ENCODE assay signal across 23 mouse cellular contexts in the genomic region with DNA sequence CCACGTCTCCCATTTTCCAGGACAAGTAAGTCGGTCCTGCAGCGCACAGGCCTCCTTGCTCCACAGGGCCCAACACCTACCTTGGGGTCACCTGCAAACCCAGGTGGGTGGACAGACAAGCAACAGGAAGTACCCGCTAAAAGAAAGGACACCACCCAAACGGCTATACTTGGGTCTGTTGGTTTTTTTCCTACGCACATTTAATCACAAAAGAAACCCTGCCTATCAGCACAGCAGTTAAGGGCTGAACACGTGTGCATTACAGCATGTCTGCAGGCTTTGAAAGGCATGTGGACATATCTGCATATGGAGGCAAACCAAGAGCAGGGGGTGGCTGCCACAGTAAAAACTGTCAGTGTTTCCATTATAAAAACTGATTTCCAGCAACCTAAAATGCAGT. TPM values are rescaled to one million over a fixed set of nuclear protein-coding genes. Genes with fewer than 3 reads are reported as not detected.
DNase-seq lines count a peak whose midpoint lies in the region; ATAC-seq and TF ChIP-seq lines count a peak whose summit lies in the region.
"Had no signal": no experiment of that assay in that cellular context is flagged by ENCODE, and none has a peak within 500 bp of the region (broad histone marks: within the 10 kb centered on the region; RNA-seq: fewer than 3 reads in every experiment).

No protein-coding gene starts in this region.

- peaks cover 63% of the 10 kb centered on the region for H3K27me3 ChIP-seq in midbrain, embryonic 11.5 days (ENCODE audit: control insufficient read depth, insufficient read depth, low read length)
- H3K27me3 ChIP-seq in midbrain, embryonic 15.5 days (replicated peaks): peaks cover 74% of the 10 kb centered on the region
- peaks cover 3% of the 10 kb centered on the region for H3K27me3 ChIP-seq in CH12.LX (replicated peaks)

- peaks cover 23% of the 10 kb centered on the region for H3K4me1 ChIP-seq in midbrain, embryonic 11.5 days (ENCODE audit: control insufficient read depth, insufficient read depth, low read length)
- peaks cover 16% of the 10 kb centered on the region for H3K4me1 ChIP-seq in midbrain, embryonic 15.5 days
- H3K4me1 ChIP-seq in CH12.LX (ENCODE audit: control insufficient read depth in 1 of 2, insufficient read depth in 2 of 2): peaks cover 0 to 11% of the 10 kb centered on the region in 2 experiments; a peak in 1 of 4 replicates
- H3K4me1 ChIP-seq: embryonic facial prominence, embryonic 12.5 days had no signal

- peak; percentile 86 for DNase-seq in heart, adult 11 months
- DNase-seq in heart, adult 18-20 months: no peak
- peak; percentile 75 for DNase-seq in midbrain, embryonic 11.5 days (ENCODE audit: low spot score, missing footprints)
- DNase-seq in CH12.LX (ENCODE audit: extremely low read depth): no peak
- no peak for DNase-seq in right cerebral cortex, postnatal 10 days (ENCODE audit: low spot score in 2 of 2)
- DNase-seq: adrenal gland, adult 2 months; adrenal gland, postnatal 14 days; cerebellum, adult 11 months; cerebellum, adult 2 months; cerebellum, adult 9-11 months; cerebellum, postnatal 25 days; forebrain, postnatal 0 days; gastrocnemius, adult 2 months; gastrocnemius, postnatal 25 days had no signal

- H3K9me3 ChIP-seq in midbrain, embryonic 11.5 days (ENCODE audit: control insufficient read depth, low read length): no peaks in the 10 kb centered on the region
- H3K9me3 ChIP-seq in midbrain, embryonic 15.5 days: no peaks in the 10 kb centered on the region
- H3K9me3 ChIP-seq in CH12.LX (replicated peaks; ENCODE audit: low read length): no peaks in the 10 kb centered on the region
- H3K9me3 ChIP-seq: embryonic facial prominence, embryonic 12.5 days; embryonic facial prominence, embryonic 15.5 days; hindbrain, embryonic 12.5 days had no signal

- no peaks in the 10 kb centered on the region for H3K36me3 ChIP-seq in midbrain, embryonic 11.5 days (ENCODE audit: control insufficient read depth, insufficient read depth, low read length)
- no peaks in the 10 kb centered on the region for H3K36me3 ChIP-seq in midbrain, embryonic 15.5 days (replicated peaks)
- H3K36me3 ChIP-seq in CH12.LX (replicated peaks in 1 of 2; ENCODE audit: control insufficient read depth in 1 of 2, insufficient read depth in 1 of 2, low read length in 1 of 2): no peaks in the 10 kb centered on the region
- H3K36me3 ChIP-seq: embryonic facial prominence, embryonic 12.5 days; embryonic facial prominence, embryonic 15.5 days; G1E; hindbrain, embryonic 12.5 days had no signal

- no peak for TF ChIP-seq RAD21 in CH12.LX (IDR thresholded peaks at IDR 0.05; ENCODE audit: low read depth, low read length)

- in situ Hi-C loops in CH12.LX (cut with MboI; ENCODE audit: low pct_ligation_motif_present, low pct_unique_long_range_greater_than_20kb, low sequenced_read_pairs): no loop called here

- no peak for TF ChIP-seq EP300 in CH12.LX (IDR thresholded peaks at IDR 0.05; ENCODE audit: low read length)

- no peak overlapping the region for H3K4me2 ChIP-seq in midbrain, embryonic 11.5 days
- no peak overlapping the region for H3K4me2 ChIP-seq in midbrain, embryonic 15.5 days
- H3K4me2 ChIP-seq in CH12.LX (ENCODE audit: insufficient read depth, low read depth, poor library complexity, severe bottlenecking): no peak overlapping the region
- H3K4me2 ChIP-seq: embryonic facial prominence, embryonic 12.5 days; embryonic facial prominence, embryonic 15.5 days; heart, embryonic 11.5 days; hindbrain, embryonic 12.5 days had no signal

- H3K27ac ChIP-seq in midbrain, embryonic 11.5 days (ENCODE audit: low read depth, low read length): no peak overlapping the region
- no peak overlapping the region for H3K27ac ChIP-seq in midbrain, embryonic 15.5 days
- H3K27ac ChIP-seq in CH12.LX (ENCODE audit: insufficient read depth, low read depth): no peak overlapping the region
- H3K27ac ChIP-seq: embryonic facial prominence, embryonic 12.5 days; embryonic facial prominence, embryonic 15.5 days; gastrocnemius, adult 2 months; hindbrain, postnatal 0 days had no signal

- no peak for TF ChIP-seq CTCF in CH12.LX (conservative IDR thresholded peaks at IDR 0.05 in 1 of 2, IDR thresholded peaks at IDR 0.05 in 1 of 2; ENCODE audit: low read depth in 2 of 2, low read length in 2 of 2)

- no peak for TF ChIP-seq POLR2A in CH12.LX (IDR thresholded peaks at IDR 0.05; ENCODE audit: low read depth, low read length)

- ATAC-seq in midbrain, embryonic 11.5 days (ENCODE audit: low FRiP score): no peak
- ATAC-seq in midbrain, embryonic 15.5 days (replicated peaks): no peak
- peak; percentile 23; the same call in 1 of the 2 replicates for ATAC-seq in megakaryocyte-erythroid progenitor cell, adult 5-6 weeks (replicated peaks; ENCODE audit: low FRiP score, low TSS enrichment, poor library complexity, severe bottlenecking)
- ATAC-seq: forebrain, embryonic 14.5 days; forebrain, postnatal 0 days; hindbrain, postnatal 0 days had no signal

- dilution Hi-C loops in CH12.LX (cut with MboI; ENCODE audit: extremely low pct_ligation_motif_present, extremely low pct_unique_long_range_greater_than_20kb, low sequenced_read_pairs): no loop called here

- no peak overlapping the region for H3K4me3 ChIP-seq in midbrain, embryonic 11.5 days (ENCODE audit: low read depth, low read length)
- H3K4me3 ChIP-seq in midbrain, embryonic 15.5 days: no peak overlapping the region
- no peak overlapping the region for H3K4me3 ChIP-seq in CH12.LX (replicated peaks in 1 of 3; ENCODE audit: low read depth in 2 of 3, low read length in 2 of 3, poor library complexity in 1 of 3)
- H3K4me3 ChIP-seq: embryonic facial prominence, embryonic 12.5 days; embryonic facial prominence, embryonic 15.5 days; gastrocnemius, adult 2 months; hindbrain, embryonic 12.5 days had no signal

- H3K79me2 ChIP-seq in CH12.LX (replicated peaks; ENCODE audit: control insufficient read depth, extremely low read depth, insufficient read depth, poor library complexity, severe bottlenecking): no peaks in the 10 kb centered on the region

- no peak overlapping the region for H3K9ac ChIP-seq in midbrain, embryonic 11.5 days (ENCODE audit: low read length)
- no peak overlapping the region for H3K9ac ChIP-seq in midbrain, embryonic 15.5 days
- H3K9ac ChIP-seq in CH12.LX (ENCODE audit: insufficient read depth, low read depth): no peak overlapping the region
- H3K9ac ChIP-seq: embryonic facial prominence, embryonic 12.5 days; embryonic facial prominence, embryonic 15.5 days; forebrain, postnatal 0 days had no signal

- WGBS in midbrain, embryonic 11.5 days: 83% methylated on average over 7 of the region's 7 CpGs
- WGBS in midbrain, embryonic 15.5 days: 84% methylated on average over 7 of the region's 7 CpGs

TF ChIP-seq in CH12.LX, 34 proteins besides CTCF, POLR2A, EP300 and RAD21:
- TF ChIP-seq SMC3 (IDR thresholded peaks at IDR 0.05; ENCODE audit: low read depth, low read length) (no peak), MAX (IDR thresholded peaks at IDR 0.05; ENCODE audit: low read length) (0 out of 2 replicates have a peak, but pooled peaks have one; percentile 20), JUN (IDR thresholded peaks at IDR 0.05; ENCODE audit: insufficient read depth, low read depth, low read length) (no peak), BHLHE40 (IDR thresholded peaks at IDR 0.05; ENCODE audit: low read depth, low read length) (0 out of 2 replicates have a peak, but pooled peaks have one; percentile 8), ETS1 (conservative IDR thresholded peaks at IDR 0.05; ENCODE audit: low read depth, low read length) (no peak), MAZ (IDR thresholded peaks at IDR 0.05; ENCODE audit: low read depth, low read length) (no peak), KAT2A (IDR thresholded peaks at IDR 0.05; ENCODE audit: insufficient replicate concordance, low read length) (no peak), USF2 (conservative IDR thresholded peaks at IDR 0.05; ENCODE audit: low read depth, low read length) (no peak)

RNA-seq across cellular contexts. Expression of a gene that starts 10.7 kb away (rescaled TPM):
- total RNA-seq in heart, adult 18-20 months (2021): 10 to 100 TPM; 32.6 to 36.1 TPM
- 54.6 and 63.3 TPM in 2 replicates for polyA plus RNA-seq in midbrain, embryonic 11.5 days (2014; fragmentation: Nextera tagmentation; extraction: Ambion mirVana)
- polyA plus RNA-seq in midbrain, embryonic 15.5 days (2015; fragmentation: Nextera tagmentation; extraction: Ambion mirVana): 136 and 140 TPM in 2 replicates
- total RNA-seq in CH12.LX (2012; rRNA removed) (78.7 and 86.8 TPM in 2 replicates), CH12.LX (2014; rRNA removed) (64.4 and 67.2 TPM in 2 replicates)
- polyA plus RNA-seq in CH12.LX (2012; ENCODE audit: insufficient read length, low read depth): 117 and 122 TPM in 2 replicates
- total RNA-seq in megakaryocyte-erythroid progenitor cell, adult 5-6 weeks (2014; fragmentation: Nextera tagmentation): 107 and 145 TPM in 2 replicates
- total RNA-seq in megakaryocyte-erythroid progenitor cell, adult 5-6 weeks (2017): 73.2 and 84.1 TPM in 2 replicates

Comparison
In these comparisons a context has a peak if more than half of its experiments do, and no peak if none do; other contexts are left out.
1. DNase-seq: peak in heart, adult 11 months (single experiment) and midbrain, embryonic 11.5 days (single experiment); none in heart, adult 18-20 months (0 of 2), CH12.LX (single experiment) and right cerebral cortex, postnatal 10 days (0 of 2).